Mouse (Mus musculus) cortical plate, adult 2 months (tissue): ENCODE measurements around the gene Mfap1a. TPM values are rescaled to one million over a fixed set of nuclear protein-coding genes. Genes with fewer than 3 reads are reported as not detected.
"Not testable (repeated sequence)": the region's sequence is repeated elsewhere in the genome, so short reads cannot be mapped to it uniquely, and the experiment has no call there.

Experiments
- H3K27ac ChIP-seq: fragments of 200-500 bp; 2 replicates; pipeline ENCODE4 v1.5.1; 2012; ENCODE audit warnings: low read length, control low read depth, inconsistent platforms; ENCODE audit not compliant: insufficient read depth
- H3K4me1 ChIP-seq: fragments of 200-500 bp; 2 replicates; pipeline ENCODE4 v1.6.1; 2011; ENCODE audit warnings: low read length; ENCODE audit not compliant: control insufficient read depth, insufficient read depth
- H3K4me3 ChIP-seq: fragments of 200-500 bp; 2 replicates; pipeline ENCODE4 v1.5.1; 2011; ENCODE audit warnings: mild to moderate bottlenecking, low read length, control low read depth; ENCODE audit not compliant: insufficient read depth
- CTCF ChIP-seq: fragments of 200-500 bp; IDR thresholded peaks from 2 replicates; pipeline ENCODE4 v1.5.1; 2011; ENCODE audit warnings: mild to moderate bottlenecking, control low read depth, low read length; ENCODE audit not compliant: insufficient read depth; ENCODE audit errors: extremely low read depth
- POLR2A ChIP-seq: fragments of 200-500 bp; IDR thresholded peaks from 2 replicates; pipeline ENCODE4 v1.6.1; 2011; ENCODE audit warnings: mild to moderate bottlenecking, low read length, control low read depth; ENCODE audit not compliant: insufficient read depth; ENCODE audit errors: extremely low read depth
- polyA plus RNA-seq: library from polyadenylated mRNA; depleted of rRNA; stranded (reverse); fragments of >200 nt; gene quantifications from 2 replicates; pipeline ENCODE4 v1.2.3, GENCODE M21; 2012

Gene Mfap1a
- polyA plus RNA-seq, 1 experiment = 17.2 TPM

DNA sequence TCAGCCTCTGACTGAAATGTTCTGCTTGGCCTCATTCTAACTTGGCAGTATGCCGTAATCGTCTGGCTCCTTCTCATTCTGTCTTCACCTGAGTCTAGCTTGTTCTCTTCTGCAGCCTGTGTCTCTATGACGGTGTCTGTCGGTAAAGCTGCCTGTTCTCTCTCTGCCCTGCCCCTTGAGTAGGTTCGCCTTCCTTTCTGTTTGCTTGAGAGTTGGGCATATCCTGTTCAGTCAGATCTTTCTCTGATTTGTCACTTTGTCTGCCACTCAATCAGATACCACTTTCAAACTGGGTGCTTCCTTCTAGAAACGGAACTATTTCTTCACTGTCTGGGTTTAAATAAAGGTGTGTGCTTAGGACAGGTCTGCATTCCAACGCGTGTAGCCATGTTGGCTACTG is 4.9 kb upstream of the Mfap1a start:
- TF ChIP-seq POLR2A (no peak), CTCF (no peak)
- H3K4me1 ChIP-seq = no peaks in the 10 kb centered on the region
- H3K4me3 ChIP-seq = no peak overlapping the region
- no peak overlapping the region for H3K27ac ChIP-seq

DNA sequence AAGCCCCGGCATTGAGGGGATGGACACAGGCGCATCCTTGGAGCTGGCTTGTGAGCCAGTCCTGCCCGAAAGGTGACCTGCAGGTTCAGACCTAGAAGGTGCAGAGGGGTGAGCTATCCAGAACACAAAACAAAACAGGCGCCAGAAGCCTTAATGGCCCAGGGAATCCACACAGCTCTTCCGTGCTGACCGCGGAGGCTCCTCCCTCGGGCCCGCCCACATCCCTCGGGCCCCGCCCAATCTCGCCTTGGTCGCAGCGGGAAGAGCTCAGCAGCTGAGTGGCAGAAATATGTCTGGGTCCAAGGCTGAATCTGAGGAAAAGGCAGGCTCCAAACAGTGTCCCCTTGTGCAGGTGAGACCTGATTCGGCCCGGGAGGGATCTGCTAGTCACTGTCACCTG is 3.1 kb upstream of the Mfap1a start:
- TF ChIP-seq CTCF (no peak), POLR2A (peak; percentile 28; the same call in 1 of the 2 replicates)
- no peaks in the 10 kb centered on the region; the same call in 1 of the 2 replicates for H3K4me1 ChIP-seq
- H3K4me3 ChIP-seq = peak overlapping the region; percentile 51
- H3K27ac ChIP-seq = no peak overlapping the region

DNA sequence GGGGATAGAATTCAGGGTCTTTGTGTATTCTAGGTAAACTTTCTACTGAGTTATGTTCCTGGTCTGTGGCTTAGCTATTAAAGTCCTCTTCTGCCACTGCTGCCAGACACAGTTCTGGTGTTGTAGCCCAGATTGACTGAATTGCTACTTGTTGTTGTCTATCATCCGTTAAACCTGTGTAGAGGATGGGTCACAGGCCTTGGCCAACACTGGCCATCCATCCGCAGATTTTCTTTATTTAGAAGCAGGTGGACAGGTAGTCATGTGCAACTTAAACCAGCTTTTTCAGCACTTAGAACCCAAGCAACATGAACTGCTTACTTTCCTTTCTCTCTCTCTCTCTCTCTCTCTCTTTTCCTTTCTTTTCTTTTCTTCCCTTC is 1.5 kb upstream of the Mfap1a start:
- no peak overlapping the region for H3K4me3 ChIP-seq
- TF ChIP-seq CTCF (no peak), POLR2A (no peak)
- no peaks in the 10 kb centered on the region; the same call in 1 of the 2 replicates for H3K4me1 ChIP-seq
- H3K27ac ChIP-seq = no peak overlapping the region

DNA sequence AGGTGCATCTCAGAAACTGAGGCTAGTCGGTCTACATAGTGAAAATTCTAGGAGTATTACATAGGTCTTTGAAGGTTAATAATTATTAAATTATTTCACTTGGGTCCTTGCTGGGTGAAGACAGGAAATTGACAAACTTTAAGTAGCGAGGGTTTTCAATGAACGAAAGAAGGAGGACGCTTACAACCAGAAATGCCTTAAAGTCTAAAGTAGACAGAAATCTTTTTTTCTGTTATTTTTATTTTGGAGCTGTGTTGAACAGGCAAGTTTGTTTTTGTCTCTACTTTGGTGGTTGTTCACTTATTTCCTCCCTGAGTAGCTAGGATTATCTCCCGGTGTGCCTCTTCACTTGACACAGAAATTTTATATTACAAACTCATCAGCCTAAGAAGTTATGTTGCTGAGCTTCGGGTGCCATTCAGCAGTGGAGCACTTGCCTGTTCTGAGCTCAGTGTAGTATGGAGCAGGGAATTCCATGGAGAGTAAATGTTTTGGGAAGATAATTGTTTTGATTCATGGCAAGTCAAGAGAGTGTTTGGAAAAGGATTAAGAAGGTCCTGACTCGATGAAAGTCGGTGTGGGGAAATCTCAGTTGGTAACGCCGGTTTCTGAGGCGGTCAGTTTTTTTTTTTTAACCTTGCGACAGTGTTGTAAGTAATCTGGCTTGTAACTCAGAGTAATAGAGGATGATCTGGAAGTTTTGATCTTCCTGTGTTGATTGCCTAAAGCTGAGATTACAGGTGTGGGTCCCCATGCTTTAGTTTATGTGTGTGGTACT is 897 bp upstream of the Mfap1a start:
- Histone ChIP-seq H3K4me3 (peak overlapping the region; percentile 62; the same call in 1 of the 2 replicates), H3K27ac (no peak overlapping the region), H3K4me1 (no peaks in the 10 kb centered on the region; the same call in 1 of the 2 replicates)
- TF ChIP-seq POLR2A (no peak), CTCF (no peak)

DNA sequence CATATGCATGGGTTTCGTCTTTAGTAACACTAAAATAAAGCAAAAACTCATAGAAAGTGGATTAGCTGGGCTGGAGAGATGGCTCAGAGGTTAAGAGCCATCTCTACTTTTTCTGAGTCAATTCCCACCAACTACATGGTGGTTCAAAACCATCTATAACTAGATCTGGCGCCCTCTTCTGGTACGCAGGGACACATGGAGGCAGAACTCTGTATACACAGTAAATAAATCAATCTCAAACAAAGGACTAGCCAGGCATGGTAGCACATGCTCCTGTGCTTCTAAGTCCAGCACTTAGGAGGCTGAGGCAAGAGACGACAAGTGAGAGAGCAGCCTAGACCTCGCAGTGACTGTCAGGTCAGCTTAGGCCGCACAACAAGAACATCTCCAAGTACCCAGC is 4.9 kb downstream of the Mfap1a start:
- not testable (repeated sequence) for H3K27ac ChIP-seq, H3K4me1 ChIP-seq, H3K4me3 ChIP-seq

DNA sequence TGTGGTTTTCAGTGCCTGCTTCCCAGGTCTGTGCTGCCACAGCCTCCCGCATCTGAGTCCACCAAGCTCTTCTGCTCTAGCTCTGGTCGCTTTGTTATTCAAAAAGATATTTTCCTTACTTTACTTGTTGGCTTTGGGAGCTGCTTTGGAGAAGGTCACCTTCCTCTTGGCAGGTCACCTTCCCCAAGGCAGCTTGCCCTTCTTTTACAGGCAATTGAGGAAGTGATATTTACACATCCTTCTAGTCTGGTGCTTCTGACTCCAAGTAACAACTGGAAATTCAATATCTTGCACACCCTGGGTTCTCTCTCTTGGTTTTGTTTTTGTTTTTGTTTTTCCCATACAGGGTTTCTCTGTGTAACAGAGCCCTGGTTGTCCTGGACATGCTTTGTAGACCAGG is 22.1 kb downstream of the Mfap1a start:
- not testable (repeated sequence) for H3K4me1 ChIP-seq, H3K4me3 ChIP-seq

DNA sequence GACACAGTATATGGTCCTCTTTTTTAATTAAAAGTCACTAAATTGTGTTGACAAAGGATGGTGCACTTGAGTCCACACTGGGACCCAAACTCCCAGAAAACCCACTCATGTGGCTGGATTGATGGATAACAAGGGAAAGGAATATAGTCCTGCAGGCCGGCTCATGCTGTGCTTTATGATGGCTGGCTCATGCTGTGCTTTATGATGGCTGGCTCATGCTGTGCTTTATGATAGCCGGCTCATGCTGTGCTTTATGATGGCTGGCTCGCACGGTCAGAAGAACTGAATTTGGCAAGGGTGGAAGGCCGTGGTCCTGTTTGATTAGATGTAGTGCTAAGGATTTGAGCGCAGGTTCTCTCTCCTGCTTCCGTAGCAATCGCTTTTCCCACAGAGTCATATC is 22.9 kb downstream of the Mfap1a start:
- Histone ChIP-seq H3K27ac (no peak overlapping the region), H3K4me1 (no peaks in the 10 kb centered on the region), H3K4me3 (no peak overlapping the region)
- TF ChIP-seq CTCF (no peak), POLR2A (no peak)

More for the DNA sequence above, 22.1 kb downstream of the Mfap1a start:
- not testable (repeated sequence) for H3K27ac ChIP-seq

DNA sequence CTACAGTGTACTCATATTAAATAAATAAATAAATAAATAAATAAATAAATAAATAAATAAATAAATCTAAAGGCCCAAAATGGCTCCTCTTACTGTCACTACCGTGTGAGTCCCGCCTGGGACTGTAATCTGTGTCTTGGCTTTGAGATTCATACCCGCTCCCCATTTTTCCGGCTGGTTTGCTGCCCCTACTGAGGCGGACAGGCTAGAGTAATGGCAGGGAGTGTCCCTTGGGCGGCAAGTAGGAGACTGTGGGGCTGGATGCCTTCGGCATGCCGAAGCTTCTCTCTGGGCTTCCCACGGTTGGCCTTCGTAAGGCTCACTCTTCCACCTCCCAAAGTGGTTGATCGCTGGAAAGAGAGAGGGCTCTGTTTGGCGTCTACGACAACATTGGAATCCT is 25.5 kb downstream of the Mfap1a start:
- not testable (repeated sequence) for H3K4me3 ChIP-seq, H3K27ac ChIP-seq, H3K4me1 ChIP-seq

DNA sequence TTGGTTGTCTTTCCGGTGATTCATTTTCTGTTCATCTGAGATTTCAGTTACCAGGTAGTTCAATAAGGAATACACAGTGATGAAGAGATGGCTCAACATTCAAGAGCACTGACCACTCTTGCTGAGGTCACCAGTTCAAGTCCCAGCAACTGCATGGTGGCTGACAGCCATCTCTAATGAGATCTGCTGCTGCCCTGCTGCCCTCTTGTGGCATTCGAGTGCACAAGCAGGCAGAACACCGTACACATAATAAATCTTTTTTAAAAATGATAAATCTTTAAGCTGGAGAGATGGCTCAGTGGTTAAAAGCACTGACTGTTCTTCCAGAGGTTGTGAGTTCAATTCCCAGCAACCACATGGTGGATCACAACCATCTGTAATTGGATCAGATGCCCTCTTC is 26.0 kb downstream of the Mfap1a start:
- no peak overlapping the region for H3K27ac ChIP-seq
- H3K4me3 ChIP-seq = no peak overlapping the region
- no peak for TF ChIP-seq POLR2A
- peak; percentile 39 for TF ChIP-seq CTCF
- H3K4me1 ChIP-seq = no peaks in the 10 kb centered on the region

DNA sequence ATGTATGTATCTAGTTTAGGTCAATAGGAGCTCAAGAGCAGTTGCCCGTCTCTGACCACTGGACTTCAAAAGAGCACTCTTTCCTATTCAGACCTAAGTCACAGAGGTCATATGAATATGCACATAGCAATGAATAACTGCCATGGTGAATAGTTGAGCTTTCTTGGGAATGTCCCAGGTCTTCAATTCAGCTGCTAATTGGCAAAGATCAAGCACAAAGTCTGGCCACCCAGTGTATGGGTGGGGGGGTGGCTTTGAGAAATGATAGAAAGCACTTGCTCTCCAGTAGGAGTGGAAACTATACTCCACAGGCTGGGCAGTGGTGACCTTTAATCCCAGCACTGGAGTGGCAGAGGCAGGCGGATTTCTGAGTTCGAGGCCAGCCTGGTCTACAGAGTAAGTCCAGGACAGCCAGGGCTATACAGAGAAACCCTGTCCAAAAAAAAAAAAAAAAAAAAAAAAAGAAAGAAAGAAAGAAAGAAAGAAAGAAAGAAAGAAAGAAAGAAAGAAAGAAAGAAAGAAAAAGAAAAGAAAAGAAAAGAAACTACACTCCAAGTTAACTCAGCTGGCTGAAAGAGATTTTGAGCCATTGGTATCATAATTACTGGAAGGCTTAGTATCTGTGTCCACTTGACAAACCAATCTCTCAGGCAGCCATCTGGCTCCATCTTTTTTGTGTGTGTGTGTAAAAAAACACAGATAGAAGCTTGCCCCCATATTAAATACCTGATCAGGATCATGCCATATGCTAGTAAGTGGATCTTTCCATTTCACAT is 28.8 kb downstream of the Mfap1a start:
- H3K27ac ChIP-seq = no peak overlapping the region
- no peak for TF ChIP-seq POLR2A
- no peak for TF ChIP-seq CTCF
- no peaks in the 10 kb centered on the region for H3K4me1 ChIP-seq
- no peak overlapping the region for H3K4me3 ChIP-seq

DNA sequence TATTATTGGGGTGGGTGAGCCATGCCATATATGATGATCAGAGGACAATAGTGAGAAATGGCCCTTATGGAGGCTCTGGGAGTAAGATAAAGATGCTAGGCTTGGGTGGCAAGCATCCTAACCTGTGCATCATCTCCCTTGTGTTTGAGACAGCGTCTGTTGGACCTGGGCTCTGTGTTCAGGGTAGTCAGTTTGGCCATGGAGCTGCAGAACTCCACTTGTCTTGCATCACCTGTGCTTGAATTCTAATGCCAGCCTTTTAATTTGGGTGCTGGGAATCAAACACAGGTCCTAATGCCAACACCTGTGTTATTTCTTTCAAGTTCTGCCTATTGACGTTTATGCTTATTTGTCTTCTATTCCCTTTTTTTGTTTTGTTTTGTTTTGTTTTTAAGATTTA is 31.2 kb downstream of the Mfap1a start:
- H3K4me1 ChIP-seq, H3K4me3 ChIP-seq, H3K27ac ChIP-seq: not testable (repeated sequence)
